Mouse (Mus musculus) neural tube, embryonic 10.5 days (tissue): ENCODE results near the gene Ckap2.
"Not testable (repeated sequence)": the region's sequence is repeated elsewhere in the genome, so short reads cannot be mapped to it uniquely, and the experiment has no call there.

Source experiments
- DNase-seq: peaks from one replicate; pipeline ENCODE4 v3.0.0-alpha.2; 2017; ENCODE audit warnings: low spot score; ENCODE audit errors: extremely low spot score

Gene Ckap2

GRCm38 (mm10) chr8:22149643-22150344 is 35.8 kb downstream of the Ckap2 start:
- no peak for DNase-seq

GRCm38 (mm10) chr8:22148367-22148740 is 37.3 kb downstream of the Ckap2 start:
- DNase-seq = no peak

- DNase-seq = no peak
Observed at GRCm38 (mm10) chr8:22147706-22148366, 37.8 kb downstream of the Ckap2 start.

- no peak for DNase-seq
Observed at GRCm38 (mm10) chr8:22145831-22146230, 39.8 kb downstream of the Ckap2 start.

- no peak for DNase-seq
Observed at GRCm38 (mm10) chr8:22143764-22144491, 41.7 kb downstream of the Ckap2 start.

- DNase-seq = no peak
Observed at GRCm38 (mm10) chr8:22142592-22142991, 43.0 kb downstream of the Ckap2 start.

- DNase-seq = no peak
Observed at GRCm38 (mm10) chr8:22141836-22142385, 43.7 kb downstream of the Ckap2 start.

GRCm38 (mm10) chr8:22136462-22136861 is 49.2 kb downstream of the Ckap2 start:
- DNase-seq = not testable (repeated sequence)

- no peak for DNase-seq
Observed at GRCm38 (mm10) chr8:22134750-22135135, 50.9 kb downstream of the Ckap2 start.

GRCm38 (mm10) chr8:22134078-22134749 is 51.4 kb downstream of the Ckap2 start:
- DNase-seq = no peak

GRCm38 (mm10) chr8:22132062-22132461 is 53.6 kb downstream of the Ckap2 start:
- no peak for DNase-seq

- peak; percentile 62 for DNase-seq
Observed at GRCm38 (mm10) chr8:22124220-22125152, 61.1 kb downstream of the Ckap2 start, which contains the start of gene Nek5. TSS of gene Nek5 (minus strand) at chr8:22125053.
